Mouse (Mus musculus) hindbrain, embryonic 10.5 days (tissue): Measurements from ENCODE around the gene Tspan9. TPM values are rescaled to one million over a fixed set of nuclear protein-coding genes. Genes with fewer than 3 reads are reported as not detected.

Experiments used
- DNase-seq: peaks from one replicate; pipeline ENCODE4 v3.0.0-alpha.2; 2017; ENCODE audit warnings: low spot score
- H3K27ac ChIP-seq: fragments of 300-500 bp; sonication (generic); 2 replicates; pipeline ENCODE4 v1.5.1; 2016; ENCODE audit warnings: mild to moderate bottlenecking, moderate library complexity
- H3K27me3 ChIP-seq: fragments of 300-500 bp; sonication (generic); 2 replicates; pipeline ENCODE4 v1.6.1; 2016; ENCODE audit warnings: mild to moderate bottlenecking; ENCODE audit not compliant: poor library complexity, insufficient read depth, severe bottlenecking
- H3K36me3 ChIP-seq: fragments of 300-500 bp; sonication (generic); 2 replicates; pipeline ENCODE4 v1.6.1; 2016; ENCODE audit warnings: mild to moderate bottlenecking, moderate library complexity
- H3K4me1 ChIP-seq: fragments of 300-500 bp; sonication (generic); replicated peaks from 2 replicates; pipeline ENCODE4 v1.6.1; 2016; ENCODE audit warnings: mild to moderate bottlenecking
- H3K4me3 ChIP-seq: fragments of 300-500 bp; sonication (generic); 2 replicates; pipeline ENCODE4 v1.5.1; 2016; ENCODE audit warnings: mild to moderate bottlenecking, moderate library complexity
- H3K9me3 ChIP-seq: fragments of 300-500 bp; sonication (generic); 2 replicates; pipeline ENCODE4 v1.6.1; 2016; ENCODE audit warnings: mild to moderate bottlenecking, moderate library complexity
- WGBS: fragments of 180-500 bp; shearing (Covaris S2); methylation state at CpG from one replicate; pipeline ENCODE4 v1.1.7; 2016; 5-methylcytosine and 5-hydroxymethylcytosine counted together
- polyA plus RNA-seq: library from polyadenylated mRNA; unstranded; fragments of >200 nt; fragmentation: Nextera tagmentation; extraction: Ambion mirVana; gene quantifications from 2 replicates; pipeline ENCODE4 v1.2.1, GENCODE M21; 2016

Tspan9 gene
- polyA plus RNA-seq, 1 experiment from 2014 or later, result 65.7 TPM

DNA sequence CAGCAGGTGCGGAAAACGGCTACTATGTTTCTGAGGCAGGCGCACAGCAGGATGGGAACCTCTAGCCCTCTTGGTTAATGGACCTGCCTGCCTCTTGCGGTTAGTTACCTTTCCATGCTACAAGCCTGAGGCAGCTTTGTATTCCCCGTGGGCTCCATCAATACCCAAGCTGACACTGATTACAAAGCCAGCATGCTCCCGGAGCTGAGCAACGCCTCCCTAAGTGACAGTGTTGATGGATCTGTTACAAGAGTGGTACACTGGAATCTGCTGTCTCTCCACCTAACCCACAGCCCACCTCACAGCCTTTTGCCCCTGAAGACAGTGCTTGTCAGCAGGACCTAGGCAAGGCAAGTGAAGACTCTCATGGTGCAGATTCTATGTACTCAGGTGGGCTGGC lies 85.2 kb downstream of the Tspan9 start:
- 29% methylated on average over 7 of the region's 7 CpGs for WGBS
- no peaks in the 10 kb centered on the region for H3K27me3 ChIP-seq
- H3K9me3 ChIP-seq, result no peaks in the 10 kb centered on the region
- H3K4me1 ChIP-seq, result peaks cover 28% of the 10 kb centered on the region
- H3K4me3 ChIP-seq, result no peak overlapping the region
- H3K27ac ChIP-seq, result no peak overlapping the region
- H3K36me3 ChIP-seq, result no peaks in the 10 kb centered on the region; the same call in 1 of the 2 replicates
- DNase-seq, result no peak

DNA sequence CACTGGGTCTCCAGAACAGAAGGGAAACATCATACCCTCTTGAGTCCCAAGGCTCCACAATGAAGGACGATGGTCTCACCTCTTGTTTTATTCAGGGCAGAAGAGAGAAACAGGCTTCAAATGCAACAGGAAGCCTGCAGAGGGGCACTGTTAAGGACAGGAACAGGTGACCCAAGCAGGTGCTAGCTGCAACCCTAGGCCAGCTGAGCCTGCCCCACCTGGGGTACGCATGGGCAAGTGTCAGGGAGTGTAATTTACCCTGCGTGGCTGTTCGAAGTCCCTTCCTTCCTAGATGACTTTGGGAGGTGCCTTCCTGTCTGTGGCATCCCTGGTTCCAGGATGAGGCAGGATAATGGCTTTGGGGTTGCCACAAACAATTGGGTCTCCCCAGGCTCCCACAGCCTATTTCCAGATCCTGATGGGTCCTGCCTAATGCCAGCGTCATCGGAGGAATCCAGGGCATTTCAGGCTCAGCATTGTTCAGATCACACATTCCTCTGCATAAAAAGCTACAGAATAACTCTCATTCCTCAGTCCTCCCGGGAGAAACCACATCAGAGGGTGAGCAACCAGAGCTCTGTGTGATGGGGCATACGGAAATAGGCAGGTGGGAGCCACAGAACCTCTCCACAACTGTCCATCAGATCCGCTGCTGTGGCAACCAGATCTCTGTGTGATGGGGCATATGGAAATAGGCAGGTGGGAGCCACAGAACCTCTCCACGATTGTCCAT lies 90.2 kb downstream of the Tspan9 start:
- Histone ChIP-seq H3K36me3 (no peaks in the 10 kb centered on the region), H3K27me3 (no peaks in the 10 kb centered on the region), H3K9me3 (no peaks in the 10 kb centered on the region), H3K4me1 (peaks cover 41% of the 10 kb centered on the region), H3K27ac (no peak overlapping the region), H3K4me3 (no peak overlapping the region)
- no peak for DNase-seq
- WGBS, result 60% methylated on average over 10 of the region's 10 CpGs

DNA sequence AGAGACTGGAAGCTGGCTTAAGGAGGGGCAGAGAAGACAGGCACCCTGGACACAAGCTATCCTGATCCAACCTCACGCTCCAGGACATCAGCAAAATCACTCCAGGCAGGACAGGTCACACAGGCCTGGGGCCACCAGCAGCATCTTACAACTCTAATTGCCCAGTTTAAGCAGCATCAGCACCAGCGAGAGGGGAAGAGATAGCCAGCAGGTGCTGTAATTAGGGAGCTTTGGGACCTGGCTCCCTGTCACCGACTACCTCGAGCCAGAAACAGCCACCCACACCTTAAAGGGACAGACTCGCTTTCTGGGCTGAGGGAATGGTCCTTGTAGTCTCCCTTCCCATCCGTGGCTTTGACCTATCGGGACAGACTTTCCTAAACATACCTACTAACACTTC lies 95.7 kb downstream of the Tspan9 start:
- Histone ChIP-seq H3K4me1 (peaks cover 53% of the 10 kb centered on the region), H3K27me3 (0 out of 2 replicates have a peak, but pooled peaks cover 6% of the 10 kb centered on the region), H3K4me3 (no peak overlapping the region), H3K9me3 (no peaks in the 10 kb centered on the region), H3K27ac (no peak overlapping the region; the same call in 1 of the 2 replicates), H3K36me3 (no peaks in the 10 kb centered on the region)
- 65% methylated on average over 7 of the region's 7 CpGs for WGBS
- DNase-seq, result no peak

DNA sequence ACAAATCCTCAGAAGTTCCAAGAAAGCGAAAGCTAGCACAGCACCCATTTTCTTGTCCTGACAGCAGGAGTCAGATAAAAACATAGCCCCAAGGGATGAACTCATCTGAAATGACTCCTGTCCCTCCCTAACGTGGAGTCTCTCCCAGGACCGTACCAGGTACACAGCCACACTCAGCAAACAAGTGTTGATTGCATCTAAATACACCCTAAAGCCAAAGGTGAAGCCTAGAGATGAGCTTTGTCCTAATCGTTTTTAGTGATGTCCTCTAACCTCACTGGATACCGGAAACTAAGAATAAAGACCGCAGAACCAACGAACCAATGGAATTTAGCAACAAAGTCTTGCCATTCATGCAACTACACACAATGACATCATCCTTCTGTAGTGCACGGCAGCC lies 96.2 kb downstream of the Tspan9 start:
- DNase-seq, result no peak
- no peak overlapping the region for H3K27ac ChIP-seq
- H3K9me3 ChIP-seq, result no peaks in the 10 kb centered on the region
- H3K27me3 ChIP-seq, result 0 out of 2 replicates have a peak, but pooled peaks cover 6% of the 10 kb centered on the region
- H3K4me1 ChIP-seq, result peaks cover 54% of the 10 kb centered on the region
- H3K36me3 ChIP-seq, result no peaks in the 10 kb centered on the region
- WGBS, result 87% methylated on average over 8 of the region's 8 CpGs
- no peak overlapping the region for H3K4me3 ChIP-seq

DNA sequence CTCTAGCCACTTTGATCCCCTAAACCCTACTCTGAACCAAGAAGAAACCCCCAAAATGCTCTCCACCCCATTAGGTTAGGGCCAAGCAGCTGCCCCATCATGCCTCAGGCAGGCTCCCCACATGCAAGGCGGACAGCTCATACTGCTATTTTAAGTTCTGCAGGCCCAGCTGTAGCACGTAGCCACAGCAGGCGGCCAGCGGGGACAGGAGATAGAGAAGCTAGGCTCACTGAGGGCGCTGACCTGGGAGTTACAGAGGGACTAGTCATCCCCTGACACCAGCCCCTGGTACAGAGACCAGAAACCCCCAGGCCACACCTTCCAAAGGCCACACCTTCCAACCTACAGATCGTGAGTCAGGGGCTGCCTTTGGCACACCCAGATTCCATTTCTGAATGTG lies 96.6 kb downstream of the Tspan9 start:
- Histone ChIP-seq H3K4me3 (no peak overlapping the region), H3K4me1 (peaks cover 59% of the 10 kb centered on the region), H3K36me3 (no peaks in the 10 kb centered on the region), H3K9me3 (no peaks in the 10 kb centered on the region), H3K27ac (0 out of 2 replicates have a peak overlapping the region, but pooled peaks have one; percentile 16), H3K27me3 (0 out of 2 replicates have a peak, but pooled peaks cover 6% of the 10 kb centered on the region)
- DNase-seq, result no peak
- 66% methylated on average over 6 of the region's 6 CpGs for WGBS

DNA sequence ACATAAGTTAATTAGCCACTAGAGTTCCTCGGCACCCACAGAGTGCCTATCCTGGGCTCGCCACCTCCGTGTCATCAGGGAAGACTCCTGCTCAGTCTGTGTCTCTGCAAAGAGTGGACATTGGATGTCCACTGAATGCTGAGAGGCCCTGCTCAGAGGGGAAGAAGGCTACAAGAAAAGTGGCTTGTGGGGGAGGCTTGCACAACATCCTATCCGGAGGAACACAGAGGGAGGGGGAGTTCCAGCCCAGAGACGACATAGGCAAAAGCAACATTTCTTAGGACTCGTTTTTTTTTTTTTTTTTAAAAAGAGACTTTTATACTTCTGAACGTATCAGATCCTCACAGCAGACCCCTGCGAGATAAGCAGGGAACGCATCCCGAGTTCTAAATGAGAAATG lies 98.7 kb downstream of the Tspan9 start:
- no peaks in the 10 kb centered on the region for H3K9me3 ChIP-seq
- peaks cover 9% of the 10 kb centered on the region; the same call in 1 of the 2 replicates for H3K27me3 ChIP-seq
- no peaks in the 10 kb centered on the region for H3K36me3 ChIP-seq
- DNase-seq, result no peak
- no peak overlapping the region for H3K27ac ChIP-seq
- peaks cover 70% of the 10 kb centered on the region for H3K4me1 ChIP-seq
- H3K4me3 ChIP-seq, result no peak overlapping the region
- WGBS, result 78% methylated on average over 10 of the region's 10 CpGs

DNA sequence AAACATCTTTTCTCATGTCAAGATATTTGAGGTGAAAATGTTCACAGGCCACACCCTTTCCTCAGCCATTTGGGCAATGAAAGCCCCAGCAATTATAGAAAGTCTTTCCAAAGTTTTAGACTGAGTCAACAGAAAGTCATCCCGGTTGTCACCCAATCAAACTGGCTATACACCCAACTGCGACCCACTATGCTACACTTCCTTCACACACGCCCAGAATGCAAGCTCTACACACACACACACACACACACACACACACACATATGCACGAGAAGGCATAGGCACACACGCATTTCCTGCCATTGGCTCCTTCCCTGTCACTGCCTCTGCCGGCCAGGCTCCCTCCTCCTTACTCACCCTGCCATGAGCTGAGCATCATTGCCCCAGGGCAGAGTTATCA lies 99.9 kb downstream of the Tspan9 start:
- 81% methylated on average over 6 of the region's 6 CpGs for WGBS
- Histone ChIP-seq H3K36me3 (no peaks in the 10 kb centered on the region), H3K4me1 (peaks cover 74% of the 10 kb centered on the region), H3K4me3 (no peak overlapping the region), H3K27me3 (peaks cover 12% of the 10 kb centered on the region), H3K9me3 (no peaks in the 10 kb centered on the region), H3K27ac (0 out of 2 replicates have a peak overlapping the region, but pooled peaks have one; percentile 3)
- no peak for DNase-seq

DNA sequence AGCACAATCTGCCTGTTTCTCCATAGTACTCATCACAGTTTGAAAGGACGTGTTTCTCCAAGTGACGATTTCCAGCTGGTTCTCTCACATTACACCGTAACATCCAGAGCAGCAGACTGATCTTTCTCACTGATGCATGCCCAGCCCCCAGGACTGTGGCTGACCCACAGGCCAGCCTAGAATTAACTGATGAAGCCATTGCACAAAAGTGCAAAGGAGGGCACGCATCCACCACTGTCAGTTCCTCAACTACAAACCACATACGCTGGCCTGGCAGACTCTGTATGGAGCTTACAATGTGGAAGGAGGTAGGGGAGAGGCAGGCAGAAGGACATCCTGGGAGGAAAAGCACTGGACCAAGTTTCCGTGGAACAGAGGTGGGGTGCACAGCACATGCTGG lies 101.6 kb downstream of the Tspan9 start:
- 0 out of 2 replicates have a peak overlapping the region, but pooled peaks have one; percentile 23 for H3K27ac ChIP-seq
- no peak for DNase-seq
- peaks cover 85% of the 10 kb centered on the region for H3K4me1 ChIP-seq

DNA sequence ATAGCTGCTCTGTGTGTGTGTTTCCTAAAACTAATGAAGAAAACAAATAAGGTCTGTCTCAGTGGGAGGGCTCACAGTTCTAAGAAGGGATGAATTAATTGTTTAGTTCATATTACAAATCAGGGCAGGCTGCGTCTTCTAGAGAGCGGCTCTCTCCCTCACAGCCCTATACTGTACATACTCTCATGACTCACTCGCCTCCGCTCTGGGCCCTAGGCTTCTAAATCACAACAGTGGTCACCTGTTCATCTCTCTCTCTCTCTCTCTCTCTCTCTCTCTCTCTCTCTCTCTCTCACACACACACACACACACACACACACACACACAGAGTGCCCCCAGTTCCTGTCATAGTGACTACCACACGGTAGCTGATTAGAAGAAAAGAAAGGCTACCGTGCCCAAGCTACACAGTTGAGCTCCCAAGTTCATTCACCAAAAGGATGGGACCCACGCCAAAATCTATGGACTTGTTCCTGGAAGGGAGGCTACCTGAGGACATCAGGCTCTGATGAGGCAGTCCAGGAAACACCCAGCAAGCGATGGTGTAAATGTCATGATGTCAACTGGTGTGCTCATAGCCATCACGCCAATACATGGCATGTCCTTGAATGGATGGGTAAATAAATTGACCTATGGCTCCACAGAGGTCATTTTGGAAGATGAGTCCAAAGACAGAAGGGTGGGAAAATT lies 104.2 kb downstream of the Tspan9 start:
- no peak overlapping the region for H3K27ac ChIP-seq
- H3K4me1 ChIP-seq, result peaks cover 93% of the 10 kb centered on the region
- H3K36me3 ChIP-seq, result no peaks in the 10 kb centered on the region
- H3K4me3 ChIP-seq, result no peak overlapping the region
- no peak for DNase-seq
- H3K9me3 ChIP-seq, result no peaks in the 10 kb centered on the region
- 85% methylated on average over 9 of the region's 9 CpGs for WGBS
- peaks cover 38% of the 10 kb centered on the region for H3K27me3 ChIP-seq

More for the DNA sequence above, 101.6 kb downstream of the Tspan9 start:
- H3K9me3 ChIP-seq, result no peaks in the 10 kb centered on the region
- H3K27me3 ChIP-seq, result peaks cover 29% of the 10 kb centered on the region
- 46% methylated on average over 6 of the region's 6 CpGs for WGBS
- no peaks in the 10 kb centered on the region for H3K36me3 ChIP-seq
- no peak overlapping the region for H3K4me3 ChIP-seq

DNA sequence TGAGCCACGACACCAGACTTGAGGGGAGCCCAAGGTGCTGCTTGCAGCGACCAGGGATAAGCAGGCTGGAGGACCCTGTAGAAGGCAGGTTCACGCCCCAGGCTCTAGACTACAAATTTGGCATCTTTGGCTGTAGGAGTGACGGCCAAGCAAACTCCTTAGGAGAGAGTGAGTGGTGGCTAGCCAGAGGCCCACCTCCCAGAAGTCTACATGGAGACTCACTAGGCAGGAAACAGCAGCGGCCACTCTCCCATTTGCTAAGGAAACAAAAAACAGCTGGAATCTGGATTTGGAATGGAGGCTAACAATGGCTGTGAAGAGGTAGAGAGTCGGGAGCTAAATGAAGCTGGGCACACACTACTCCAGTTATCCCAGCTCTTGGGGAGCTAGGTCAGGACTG lies 104.8 kb downstream of the Tspan9 start:
- Histone ChIP-seq H3K9me3 (no peaks in the 10 kb centered on the region), H3K36me3 (no peaks in the 10 kb centered on the region), H3K4me1 (peaks cover 93% of the 10 kb centered on the region), H3K27me3 (peaks cover 37% of the 10 kb centered on the region), H3K27ac (peak overlapping the region; percentile 40; the same call in 1 of the 2 replicates), H3K4me3 (no peak overlapping the region)
- no peak for DNase-seq
- 46% methylated on average over 6 of the region's 6 CpGs for WGBS

DNA sequence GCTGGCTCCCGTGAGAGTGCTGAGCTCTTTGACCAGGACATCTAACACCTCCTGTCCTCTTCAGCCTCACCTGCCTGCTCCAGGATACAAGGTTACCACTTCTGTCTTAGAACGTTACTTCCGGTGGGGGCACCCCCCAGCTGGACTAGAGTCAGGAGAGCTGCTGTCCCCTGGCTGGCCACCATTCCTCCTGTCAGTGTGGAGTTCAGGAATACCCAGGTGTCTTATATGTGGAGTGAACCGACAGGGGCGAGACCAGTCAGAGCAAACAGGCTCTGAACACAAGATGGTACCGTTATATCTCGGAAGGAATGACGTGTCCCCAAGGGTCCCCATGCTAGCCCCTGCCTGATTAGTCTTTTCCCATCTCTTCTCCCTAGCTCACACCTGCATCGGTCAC lies 106.8 kb downstream of the Tspan9 start:
- Histone ChIP-seq H3K36me3 (no peaks in the 10 kb centered on the region), H3K27me3 (peaks cover 55% of the 10 kb centered on the region), H3K4me1 (peaks cover 87% of the 10 kb centered on the region), H3K4me3 (no peak overlapping the region), H3K9me3 (no peaks in the 10 kb centered on the region), H3K27ac (no peak overlapping the region)
- 82% methylated on average over 9 of the region's 9 CpGs for WGBS
- DNase-seq, result no peak

DNA sequence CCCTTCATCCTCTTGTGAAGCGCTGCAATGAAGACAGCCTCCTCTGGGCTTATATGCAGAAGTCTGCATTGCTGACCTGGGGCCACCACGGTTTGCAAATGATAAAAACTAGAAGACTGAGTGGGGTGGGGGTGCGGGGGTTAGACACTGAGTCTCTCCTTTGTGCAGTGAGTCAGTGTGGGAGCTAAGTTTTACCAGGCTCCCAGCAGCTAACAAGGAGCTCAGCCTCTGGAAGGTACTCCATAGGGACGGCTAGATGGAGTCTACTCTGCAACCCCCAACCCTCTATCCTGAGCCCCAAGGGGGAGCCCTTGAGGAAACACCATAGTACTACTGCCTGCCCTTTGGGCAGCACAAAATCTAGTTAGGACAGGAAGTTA lies 107.5 kb downstream of the Tspan9 start:
- Histone ChIP-seq H3K9me3 (no peaks in the 10 kb centered on the region), H3K4me3 (peak overlapping the region; percentile 71), H3K4me1 (peaks cover 86% of the 10 kb centered on the region), H3K27ac (peak overlapping the region; percentile 88), H3K27me3 (peaks cover 59% of the 10 kb centered on the region), H3K36me3 (no peaks in the 10 kb centered on the region)
- DNase-seq, result no peak
- 4% methylated on average over 4 of the region's 4 CpGs for WGBS

DNA sequence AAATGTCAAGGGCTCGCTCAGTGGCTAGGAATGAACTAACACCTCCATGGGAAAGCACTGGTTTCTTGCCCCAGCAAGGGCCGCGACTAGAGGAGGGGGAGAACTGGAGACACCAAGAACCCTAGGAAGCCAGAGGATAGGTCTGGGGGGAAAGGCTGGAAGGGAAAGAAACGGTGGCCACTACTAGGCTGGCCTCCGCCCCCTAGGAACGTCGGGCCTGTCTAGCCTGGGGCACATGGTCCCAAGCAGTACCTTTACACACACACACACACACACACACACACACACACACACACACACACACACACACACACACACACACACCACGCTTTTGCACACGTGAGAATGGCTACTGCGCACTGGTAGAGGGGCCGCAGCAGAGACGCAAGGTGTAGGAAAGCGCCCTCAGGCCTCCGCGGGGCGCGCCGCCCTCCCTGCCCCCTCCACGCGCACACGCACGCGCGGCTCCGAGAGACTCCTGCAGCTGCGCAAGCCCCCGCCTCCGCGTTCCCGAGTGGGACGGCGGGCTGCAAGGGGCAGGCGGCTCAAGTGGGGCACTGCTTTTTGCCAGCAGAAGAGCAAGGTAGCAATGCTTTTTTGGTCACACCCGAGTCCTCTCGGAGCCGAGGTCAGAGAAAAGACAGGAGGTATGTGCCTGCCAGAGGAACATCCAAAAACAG lies 108.0 kb downstream of the Tspan9 start:
- H3K27ac ChIP-seq, result peak overlapping the region; percentile 88
- no peak for DNase-seq
- peak overlapping the region; percentile 71 for H3K4me3 ChIP-seq
- no peaks in the 10 kb centered on the region for H3K36me3 ChIP-seq
- H3K27me3 ChIP-seq, result peaks cover 59% of the 10 kb centered on the region
- H3K9me3 ChIP-seq, result no peaks in the 10 kb centered on the region
- peaks cover 87% of the 10 kb centered on the region for H3K4me1 ChIP-seq
- WGBS, result under 1% methylated on average over 35 of the region's 36 CpGs
